Mouse (Mus musculus): ENCODE measurements around the gene Arl8b. TPM values are rescaled to one million over a fixed set of nuclear protein-coding genes. Genes with fewer than 3 reads are reported as not detected.
"Not testable (repeated sequence)": the region's sequence is repeated elsewhere in the genome, so short reads cannot be mapped to it uniquely, and the experiment has no call there.

Gene Arl8b
- polyA plus RNA-seq, 1 experiment from 2014 or later = 64.3 TPM

DNA sequence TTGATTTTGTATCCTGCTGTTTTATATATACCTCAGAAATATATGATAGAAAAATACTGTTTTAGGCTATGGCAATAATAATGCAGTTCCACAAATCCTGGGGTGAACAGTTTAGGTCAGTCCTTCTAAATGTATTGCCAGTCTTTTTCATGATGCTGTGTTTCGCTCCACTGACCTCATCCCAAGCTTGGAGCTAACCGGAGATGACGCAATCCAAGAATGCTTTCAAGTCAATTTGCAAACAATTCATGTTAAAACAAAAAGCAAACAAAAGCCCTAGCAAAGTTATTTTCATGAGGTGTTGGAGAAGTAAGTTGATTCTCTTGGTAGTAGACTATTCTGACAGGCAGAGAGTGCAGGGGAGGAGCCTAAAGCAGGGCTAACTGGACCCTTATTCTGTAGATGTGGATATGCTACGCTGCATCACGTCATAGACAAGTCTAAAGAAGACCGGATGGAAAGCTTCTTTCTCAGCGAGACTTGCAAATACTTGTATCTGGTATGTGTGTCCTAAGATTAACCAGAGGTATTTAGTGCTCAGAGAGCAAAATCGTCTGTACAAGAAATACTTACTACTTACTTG, 69.3 kb downstream of the Arl8b start:
- Histone ChIP-seq H3K4me3 (no peak overlapping the region), H3K9me3 (replicated peaks) (no peaks in the 10 kb centered on the region), H3K27ac (no peak overlapping the region), H3K27me3 (ENCODE audit: low read depth, poor library complexity, severe bottlenecking) (no peaks in the 10 kb centered on the region), H3K4me1 (no peaks in the 10 kb centered on the region), H3K36me3 (peaks cover 93% of the 10 kb centered on the region)
- DNase-seq (ENCODE audit: low spot score) = no peak
- WGBS = 96% methylated on average over 8 of the region's 8 CpGs

DNA sequence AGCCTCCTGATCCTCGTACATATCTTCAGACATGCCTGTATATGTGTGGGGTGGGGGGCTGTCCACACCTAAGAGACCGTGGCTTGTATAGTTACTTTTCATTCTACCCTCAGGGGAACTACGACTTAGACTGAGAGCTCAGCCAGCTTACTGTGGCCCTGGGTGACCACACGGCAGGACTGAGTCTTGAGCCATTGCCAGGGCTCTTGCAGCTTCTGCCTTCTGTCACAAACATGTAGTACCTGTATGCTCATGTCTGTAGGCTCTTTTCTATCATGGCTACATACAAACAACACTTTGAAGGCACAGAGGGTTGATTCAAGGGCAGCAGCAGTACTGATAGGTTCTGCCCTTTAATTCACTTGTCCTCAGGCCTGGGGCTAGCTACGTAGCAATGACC, 70.1 kb downstream of the Arl8b start:
- WGBS = 95% methylated on average over 5 of the region's 5 CpGs
- H3K27me3 ChIP-seq (ENCODE audit: low read depth, poor library complexity, severe bottlenecking) = no peaks in the 10 kb centered on the region
- no peak overlapping the region for H3K4me3 ChIP-seq
- H3K9me3 ChIP-seq (replicated peaks) = no peaks in the 10 kb centered on the region
- peaks cover 93% of the 10 kb centered on the region for H3K36me3 ChIP-seq
- no peak overlapping the region for H3K27ac ChIP-seq
- DNase-seq (ENCODE audit: low spot score) = no peak
- H3K4me1 ChIP-seq = no peaks in the 10 kb centered on the region

DNA sequence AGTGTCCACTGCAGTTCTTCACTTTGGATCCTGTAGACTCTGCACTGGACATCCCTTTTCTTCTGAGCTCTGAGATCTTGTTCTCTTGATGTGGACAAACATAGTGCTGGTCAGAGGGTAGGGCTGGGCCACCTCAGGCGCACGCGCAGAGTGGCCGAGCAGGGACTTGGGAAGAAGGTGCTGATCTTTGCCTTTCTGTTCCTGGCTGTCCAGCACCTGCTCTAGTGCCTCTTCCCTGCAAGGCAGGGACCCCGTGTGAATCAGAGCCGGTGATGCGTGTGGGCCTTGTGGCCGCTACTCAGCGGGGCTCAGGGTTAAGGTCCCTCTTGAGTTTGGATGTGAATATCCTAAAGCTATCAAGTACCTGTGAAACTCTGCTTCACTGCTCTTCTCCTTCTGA, 75.7 kb downstream of the Arl8b start:
- Histone ChIP-seq H3K27ac (no peak overlapping the region), H3K4me1 (no peaks in the 10 kb centered on the region), H3K9me3 (replicated peaks) (no peaks in the 10 kb centered on the region), H3K36me3 (peaks cover 54% of the 10 kb centered on the region), H3K27me3 (ENCODE audit: low read depth, poor library complexity, severe bottlenecking) (no peaks in the 10 kb centered on the region), H3K4me3 (no peak overlapping the region)
- 98% methylated on average over 9 of the region's 9 CpGs for WGBS
- no peak for DNase-seq (ENCODE audit: low spot score)

DNA sequence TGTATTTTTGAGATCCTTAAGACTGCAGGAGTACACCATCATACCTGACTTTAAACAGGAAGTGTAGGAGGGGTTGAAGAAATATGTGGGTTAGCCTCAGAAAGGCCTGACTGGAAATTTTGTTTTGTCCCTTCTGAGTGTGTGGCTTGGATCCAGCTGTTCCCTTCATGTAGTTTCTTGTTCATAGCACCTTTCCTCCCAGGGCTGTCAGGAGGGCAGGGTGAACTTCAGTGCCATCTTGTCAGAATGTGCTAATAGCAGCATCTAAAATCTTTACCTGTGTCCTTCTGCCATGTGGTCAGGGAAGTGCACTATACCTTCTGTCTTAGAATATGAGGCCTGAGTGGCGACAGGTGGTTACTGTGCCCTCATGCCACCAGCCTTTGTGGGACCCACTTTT, 78.3 kb downstream of the Arl8b start:
- H3K27ac ChIP-seq = no peak overlapping the region
- H3K9me3 ChIP-seq (replicated peaks) = no peaks in the 10 kb centered on the region
- 94% methylated on average over 1 of the region's 1 CpGs for WGBS
- no peaks in the 10 kb centered on the region for H3K4me1 ChIP-seq
- no peak for DNase-seq (ENCODE audit: low spot score)
- H3K36me3 ChIP-seq = peaks cover 28% of the 10 kb centered on the region
- no peak overlapping the region for H3K4me3 ChIP-seq
- no peaks in the 10 kb centered on the region for H3K27me3 ChIP-seq (ENCODE audit: low read depth, poor library complexity, severe bottlenecking)

DNA sequence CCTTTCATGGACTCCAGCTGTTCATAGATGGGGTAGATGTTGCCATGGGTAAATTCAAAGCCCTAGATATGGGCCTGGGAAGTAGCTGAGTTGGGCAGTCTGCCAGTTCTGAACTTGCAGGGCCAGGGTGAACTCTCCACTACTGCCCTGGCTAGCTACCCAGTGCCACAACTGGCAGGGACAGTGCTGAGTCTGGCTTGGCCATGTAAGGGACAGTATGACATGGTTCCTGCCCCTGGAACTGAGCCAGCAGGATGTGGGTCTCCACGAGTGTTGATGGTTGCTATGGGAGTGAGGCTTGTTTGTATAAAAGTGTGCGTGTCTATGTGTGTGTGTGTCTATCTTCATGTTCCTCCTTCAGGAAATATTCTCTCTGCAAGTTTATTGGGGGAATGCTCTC, 79.6 kb downstream of the Arl8b start:
- Histone ChIP-seq H3K4me3 (no peak overlapping the region), H3K4me1 (no peaks in the 10 kb centered on the region), H3K27ac (no peak overlapping the region), H3K27me3 (ENCODE audit: low read depth, poor library complexity, severe bottlenecking) (no peaks in the 10 kb centered on the region), H3K9me3 (replicated peaks) (no peaks in the 10 kb centered on the region), H3K36me3 (peaks cover 18% of the 10 kb centered on the region)
- whole genome bisulfite sequencing = 91% methylated on average over 2 of the region's 2 CpGs
- DNase-seq (ENCODE audit: low spot score) = no peak

DNA sequence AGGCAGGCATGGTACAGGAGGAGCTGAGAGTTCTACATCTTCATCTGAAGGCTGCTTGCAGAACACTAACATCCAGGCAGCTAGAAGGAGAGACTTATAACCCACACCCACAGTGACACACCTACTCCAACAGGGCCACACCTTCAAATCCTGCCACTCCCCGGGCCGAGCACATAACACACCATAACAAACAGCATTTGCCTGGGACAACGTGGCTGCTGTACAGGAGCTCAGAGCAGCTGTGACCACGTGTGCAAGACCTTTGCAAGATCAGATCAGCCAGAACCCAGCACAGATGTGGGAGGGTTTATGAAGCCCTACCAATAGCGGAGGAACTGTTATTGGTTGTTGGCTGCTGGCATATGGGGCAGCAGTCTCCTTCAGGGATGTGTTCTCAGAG, 83.4 kb downstream of the Arl8b start:
- Histone ChIP-seq H3K4me3 (no peak overlapping the region), H3K9me3 (replicated peaks) (no peaks in the 10 kb centered on the region), H3K27me3 (ENCODE audit: low read depth, poor library complexity, severe bottlenecking) (no peaks in the 10 kb centered on the region), H3K36me3 (no peaks in the 10 kb centered on the region), H3K27ac (no peak overlapping the region), H3K4me1 (no peaks in the 10 kb centered on the region)
- no peak for DNase-seq (ENCODE audit: low spot score)
- 85% methylated on average over 5 of the region's 5 CpGs for WGBS

DNA sequence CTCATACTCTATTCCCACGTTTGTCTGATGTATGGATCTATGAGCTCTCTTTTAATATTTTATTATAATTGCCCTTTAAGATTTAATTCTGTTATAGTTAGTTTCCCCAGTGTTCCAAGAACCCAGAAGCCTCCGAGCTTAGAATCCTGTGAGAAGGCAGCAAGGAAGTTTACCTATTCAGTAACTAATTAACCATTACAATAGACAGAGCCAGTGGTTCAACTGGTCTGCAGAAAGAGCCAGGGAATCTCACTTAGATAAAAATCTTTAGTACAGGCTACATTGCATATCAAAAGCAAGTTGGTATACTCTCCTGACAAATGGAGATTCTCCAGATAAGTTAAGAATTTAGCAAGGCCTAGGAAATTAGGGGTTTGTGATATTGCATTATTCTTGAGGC, 86.1 kb downstream of the Arl8b start:
- H3K4me1 ChIP-seq; H3K9me3 ChIP-seq (replicated peaks); H3K4me3 ChIP-seq; DNase-seq (ENCODE audit: low spot score); H3K27ac ChIP-seq; H3K36me3 ChIP-seq; H3K27me3 ChIP-seq (ENCODE audit: low read depth, poor library complexity, severe bottlenecking): not testable (repeated sequence)
- WGBS = 68% methylated on average over 2 of the region's 2 CpGs

DNA sequence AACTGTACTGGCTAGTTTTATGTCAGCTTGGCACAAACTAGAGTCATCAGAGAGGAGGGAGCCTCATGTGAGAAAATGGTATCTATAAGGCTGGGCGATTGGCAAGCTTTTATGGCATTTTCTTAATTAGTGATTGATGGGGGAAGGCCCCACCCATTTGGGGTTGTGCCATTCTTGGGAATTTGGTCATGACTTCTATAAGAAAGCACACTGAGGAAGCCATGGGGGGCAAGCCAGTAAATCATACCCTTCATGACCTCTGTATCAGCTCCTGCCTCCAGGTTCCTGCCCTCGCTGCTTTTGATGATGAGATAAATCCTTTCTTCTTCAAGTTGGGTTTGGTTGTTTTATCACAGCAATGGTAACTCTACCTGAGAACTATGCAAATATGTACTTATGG, 87.5 kb downstream of the Arl8b start:
- Histone ChIP-seq H3K4me3 (no peak overlapping the region), H3K4me1 (no peaks in the 10 kb centered on the region), H3K27me3 (ENCODE audit: low read depth, poor library complexity, severe bottlenecking) (no peaks in the 10 kb centered on the region), H3K9me3 (replicated peaks) (no peaks in the 10 kb centered on the region), H3K27ac (no peak overlapping the region), H3K36me3 (no peaks in the 10 kb centered on the region)
- WGBS = 91% methylated on average over 2 of the region's 2 CpGs
- no peak for DNase-seq (ENCODE audit: low spot score)

DNA sequence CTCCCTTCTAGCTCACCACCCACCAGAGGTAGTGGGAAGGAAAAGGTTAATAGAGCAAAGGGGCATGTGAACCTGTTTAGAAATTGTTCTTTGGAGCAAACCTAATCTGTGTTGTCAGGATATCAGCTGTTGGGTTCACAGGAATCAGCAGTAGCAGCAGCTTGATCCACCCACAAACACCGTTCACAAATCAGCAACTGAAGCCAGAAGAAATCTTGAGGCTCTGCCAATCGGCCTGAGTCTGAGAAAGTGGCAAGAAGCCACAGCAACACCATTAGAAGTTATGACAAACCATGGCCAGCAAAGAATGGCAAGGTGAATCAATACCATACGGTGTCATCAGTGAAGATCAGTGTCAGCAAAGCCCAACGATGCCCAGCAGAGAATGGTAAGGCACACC, 88.4 kb downstream of the Arl8b start:
- Histone ChIP-seq H3K27ac (no peak overlapping the region), H3K4me3 (no peak overlapping the region), H3K9me3 (replicated peaks) (no peaks in the 10 kb centered on the region), H3K4me1 (no peaks in the 10 kb centered on the region), H3K36me3 (no peaks in the 10 kb centered on the region), H3K27me3 (ENCODE audit: low read depth, poor library complexity, severe bottlenecking) (no peaks in the 10 kb centered on the region)
- no peak for DNase-seq (ENCODE audit: low spot score)
- WGBS = 91% methylated on average over 4 of the region's 4 CpGs

Other genes starting within 250 kb of the Arl8b start
- gene Bhlhe40, start 122.5 kb upstream of the Arl8b start, polyA plus RNA-seq (2016; fragmentation: Nextera tagmentation; extraction: Ambion mirVana) = 1.4 and 1.7 TPM in 2 replicates
- gene Edem1, start 45.5 kb downstream of the Arl8b start, polyA plus RNA-seq (2016; fragmentation: Nextera tagmentation; extraction: Ambion mirVana) = 19.7 and 21.5 TPM in 2 replicates

All from limb, embryonic 10.5 days (tissue).